Mouse (Mus musculus) kidney, adult 2 months (tissue): ENCODE measurements around the gene Hoxa7. TPM values are rescaled to one million over a fixed set of nuclear protein-coding genes. Genes with fewer than 3 reads are reported as not detected.

Source experiments
- DNase-seq: peaks from one replicate; pipeline ENCODE4 v3.0.0; 2021
- H3K27ac ChIP-seq: fragments of 200-500 bp; 2 replicates; pipeline ENCODE4 v1.5.1; 2012; ENCODE audit warnings: low read depth, low read length, control low read depth, inconsistent platforms; ENCODE audit not compliant: insufficient read depth
- H3K27me3 ChIP-seq: fragments of 200-500 bp; replicated peaks from 2 replicates; pipeline ENCODE4 v1.6.1; 2012; ENCODE audit warnings: mild to moderate bottlenecking, moderate library complexity, low read length, inconsistent platforms; ENCODE audit not compliant: control insufficient read depth, insufficient read depth
- H3K36me3 ChIP-seq: fragments of 200-500 bp; 2 replicates; pipeline ENCODE4 v1.6.1; 2012; ENCODE audit warnings: mild to moderate bottlenecking, moderate library complexity, low read length, inconsistent platforms; ENCODE audit not compliant: control insufficient read depth, insufficient read depth
- H3K4me1 ChIP-seq: fragments of 200-500 bp; 2 replicates; pipeline ENCODE4 v1.6.1; 2011; ENCODE audit warnings: low read length; ENCODE audit not compliant: control insufficient read depth, insufficient read depth
- H3K4me3 ChIP-seq: fragments of 200-500 bp; 2 replicates; pipeline ENCODE4 v1.5.1; 2011; ENCODE audit warnings: mild to moderate bottlenecking, low read depth, low read length, control low read depth; ENCODE audit not compliant: insufficient read depth
- CTCF ChIP-seq: fragments of 200-500 bp; conservative IDR thresholded peaks from 2 replicates; pipeline ENCODE4 v1.5.1; 2011; ENCODE audit warnings: low read depth, mild to moderate bottlenecking, control low read depth, low read length, moderate library complexity, mixed read lengths; ENCODE audit not compliant: insufficient read depth, insufficient read length
- POLR2A ChIP-seq: fragments of 200-500 bp; IDR thresholded peaks from one replicate; pipeline ENCODE4 v1.6.1; 2011; ENCODE audit warnings: low read depth, low read length, control low read depth
- WGBS: fragments of 180-500 bp; shearing (Covaris S2); methylation state at CpG from one replicate; pipeline ENCODE4 v1.1.7; 2018; 5-methylcytosine and 5-hydroxymethylcytosine counted together
- polyA plus RNA-seq: library from polyadenylated mRNA; depleted of rRNA; stranded (reverse); fragments of >200 nt; gene quantifications from 2 replicates; pipeline ENCODE4 v1.2.3, GENCODE M21; 2012

The Hoxa7 gene
- polyA plus RNA-seq, 1 experiment = 44.1 TPM

DNA sequence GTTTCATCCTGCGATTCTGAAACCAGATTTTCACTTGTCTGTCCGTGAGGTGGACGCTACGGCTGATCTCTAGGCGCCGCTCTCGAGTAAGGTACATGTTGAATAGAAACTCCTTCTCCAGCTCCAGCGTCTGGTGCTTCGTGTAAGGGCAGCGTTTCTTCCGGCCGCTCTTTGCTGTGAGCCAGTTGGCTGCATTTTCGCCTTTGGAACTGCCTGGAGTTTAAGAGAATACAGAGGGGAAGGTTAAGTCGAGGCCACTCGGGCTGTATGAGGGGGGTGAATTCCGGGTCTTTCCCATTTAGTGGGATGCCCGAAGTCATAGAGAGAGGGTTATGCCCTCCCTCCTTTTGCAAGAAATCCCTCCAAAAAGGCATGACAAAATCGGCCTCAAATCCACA is 10.9 kb upstream of the Hoxa7 start:
- WGBS = under 1% methylated on average over 18 of the region's 18 CpGs
- H3K27ac ChIP-seq = peak overlapping the region; percentile 90
- peak overlapping the region; percentile 71 for H3K4me3 ChIP-seq
- H3K4me1 ChIP-seq = peaks cover 20% of the 10 kb centered on the region
- no peak for TF ChIP-seq CTCF
- TF ChIP-seq POLR2A = no peak
- H3K36me3 ChIP-seq = no peaks in the 10 kb centered on the region
- peak; percentile 89 for DNase-seq
- no peaks in the 10 kb centered on the region for H3K27me3 ChIP-seq

DNA sequence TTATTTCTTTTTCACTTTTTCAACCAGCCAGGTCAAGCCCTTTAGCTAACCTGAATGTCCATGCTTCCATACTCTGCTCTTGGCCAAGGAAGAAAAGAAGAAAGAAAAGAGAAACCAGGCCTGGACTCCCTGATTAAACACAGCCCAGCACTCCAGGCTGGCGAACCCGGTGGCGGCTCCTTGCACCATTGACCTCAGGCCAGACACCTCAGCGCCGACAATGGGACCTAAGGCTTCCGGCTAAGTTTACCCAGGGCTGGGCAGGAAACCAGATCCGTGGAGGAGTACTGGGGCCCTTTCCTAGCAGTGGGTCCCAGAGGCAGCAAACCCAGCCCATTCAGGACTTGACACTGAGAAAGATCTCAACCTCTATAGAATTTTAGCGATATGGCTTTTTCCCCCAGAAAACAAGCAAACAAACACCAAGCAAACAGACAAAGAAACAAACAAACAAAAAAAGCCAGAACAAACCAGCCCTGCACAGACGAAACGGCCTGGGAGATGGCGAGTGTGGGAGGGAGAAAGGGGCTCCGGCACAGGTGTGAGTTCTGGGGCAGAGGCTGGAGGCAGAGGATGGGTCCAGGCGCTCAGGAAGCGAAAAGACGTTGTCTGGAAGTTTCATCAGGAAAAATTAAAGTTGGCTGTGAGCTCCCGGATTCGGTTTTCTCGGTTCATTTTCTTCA is 10.4 kb upstream of the Hoxa7 start:
- DNase-seq = peak; percentile 85
- Histone ChIP-seq H3K27ac (peak overlapping the region; percentile 90), H3K4me3 (peak overlapping the region; percentile 71), H3K36me3 (no peaks in the 10 kb centered on the region), H3K27me3 (no peaks in the 10 kb centered on the region), H3K4me1 (peaks cover 20% of the 10 kb centered on the region)
- TF ChIP-seq CTCF = no peak
- no peak for TF ChIP-seq POLR2A
- 2% methylated on average over 18 of the region's 18 CpGs for WGBS

DNA sequence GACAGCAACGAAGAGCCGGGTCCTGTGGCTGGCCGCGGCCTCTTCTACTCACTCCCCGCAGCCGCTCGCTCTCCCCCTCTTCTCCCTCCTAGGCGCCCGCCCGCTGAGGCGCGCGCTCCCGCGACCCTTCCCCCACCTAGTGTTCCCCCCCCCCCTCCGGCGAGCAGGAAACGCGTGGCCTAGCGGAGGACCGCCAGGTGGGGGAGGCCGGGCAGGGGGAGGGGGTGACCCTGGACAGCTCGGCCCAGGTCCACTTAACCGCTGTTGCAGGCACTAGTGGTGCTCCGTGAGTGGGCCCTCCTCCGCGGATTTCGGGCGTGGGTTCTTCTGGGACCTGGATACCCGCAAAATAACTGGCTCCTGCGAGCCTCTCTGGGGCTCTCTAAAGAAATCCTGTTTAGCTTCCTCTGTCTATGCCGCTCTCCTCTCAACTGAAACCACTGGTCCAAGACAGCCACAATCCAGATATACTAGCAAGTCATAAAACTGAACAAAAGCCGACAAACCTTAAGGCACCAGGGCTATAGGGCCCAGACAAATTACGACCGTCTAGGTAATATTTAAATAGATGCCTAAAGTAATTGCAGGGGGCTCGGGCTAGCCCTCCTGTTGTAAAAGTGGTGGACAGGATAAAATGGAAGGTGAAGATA is 9.0 kb upstream of the Hoxa7 start, which contains the start of gene Hoxa9:
Gene Hoxa9 (minus strand): TSS at position 574 of the 650 bp plus-strand sequence.
- H3K4me1 ChIP-seq = peaks cover 6% of the 10 kb centered on the region
- TF ChIP-seq POLR2A = no peak
- TF ChIP-seq CTCF = no peak
- WGBS = 8% methylated on average over 20 of the region's 36 CpGs
- H3K27ac ChIP-seq = peak within 1 kb of the TSS; percentile 98
- H3K36me3 ChIP-seq = no peaks in the 10 kb centered on the region
- H3K27me3 ChIP-seq = no peaks in the 10 kb centered on the region
- DNase-seq = peak; percentile 79
- H3K4me3 ChIP-seq = peak within 1 kb of the TSS; percentile 84

DNA sequence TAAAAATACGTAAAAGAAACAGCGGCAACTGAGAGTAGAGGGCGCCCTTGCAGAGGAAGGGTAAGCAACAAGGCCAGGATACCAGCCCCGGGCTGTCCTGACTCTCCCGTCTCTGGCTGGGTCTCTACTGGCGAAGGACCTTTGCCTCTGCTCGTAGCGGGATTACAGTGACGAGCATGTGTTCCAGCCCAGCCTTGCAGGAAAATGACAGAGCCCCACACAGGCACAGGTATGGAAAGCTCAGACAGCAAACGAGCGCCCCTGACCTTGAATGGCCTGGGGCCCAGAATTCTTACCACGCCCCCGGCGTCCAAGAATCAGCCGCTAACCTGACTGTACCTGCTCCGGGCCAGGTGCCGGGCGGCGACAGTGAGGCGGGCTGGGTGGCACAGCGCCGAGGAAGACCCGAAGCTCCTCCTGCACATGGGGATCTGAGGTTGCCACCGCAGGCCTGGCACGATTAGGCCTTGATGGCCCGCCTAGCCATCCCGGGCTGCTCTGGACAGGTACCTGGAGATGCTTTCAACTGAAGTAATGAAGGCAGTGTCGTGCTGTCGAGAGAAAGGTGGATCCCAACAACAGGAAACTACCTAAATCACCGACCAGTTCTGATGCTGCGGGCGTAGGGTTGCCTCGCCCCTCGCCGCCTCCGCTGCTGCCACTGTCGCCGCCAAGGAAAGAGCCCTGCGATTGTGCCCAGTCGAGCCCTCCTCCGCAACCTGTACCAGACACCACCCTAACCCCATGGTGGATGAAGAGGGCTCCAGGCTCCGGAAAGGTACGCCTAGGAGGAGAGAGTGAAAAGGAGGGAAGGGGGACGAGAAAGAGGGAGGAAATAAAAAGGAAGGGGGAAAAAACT is 8.1 kb upstream of the Hoxa7 start:
- H3K4me3 ChIP-seq = peak overlapping the region; percentile 84
- peak; percentile 93 for DNase-seq
- no peaks in the 10 kb centered on the region for H3K4me1 ChIP-seq
- TF ChIP-seq POLR2A (peak; percentile 49), CTCF (no peak)
- WGBS = 2% methylated on average over 43 of the region's 44 CpGs
- no peaks in the 10 kb centered on the region for H3K27me3 ChIP-seq
- H3K36me3 ChIP-seq = no peaks in the 10 kb centered on the region
- H3K27ac ChIP-seq = peak overlapping the region; percentile 98

DNA sequence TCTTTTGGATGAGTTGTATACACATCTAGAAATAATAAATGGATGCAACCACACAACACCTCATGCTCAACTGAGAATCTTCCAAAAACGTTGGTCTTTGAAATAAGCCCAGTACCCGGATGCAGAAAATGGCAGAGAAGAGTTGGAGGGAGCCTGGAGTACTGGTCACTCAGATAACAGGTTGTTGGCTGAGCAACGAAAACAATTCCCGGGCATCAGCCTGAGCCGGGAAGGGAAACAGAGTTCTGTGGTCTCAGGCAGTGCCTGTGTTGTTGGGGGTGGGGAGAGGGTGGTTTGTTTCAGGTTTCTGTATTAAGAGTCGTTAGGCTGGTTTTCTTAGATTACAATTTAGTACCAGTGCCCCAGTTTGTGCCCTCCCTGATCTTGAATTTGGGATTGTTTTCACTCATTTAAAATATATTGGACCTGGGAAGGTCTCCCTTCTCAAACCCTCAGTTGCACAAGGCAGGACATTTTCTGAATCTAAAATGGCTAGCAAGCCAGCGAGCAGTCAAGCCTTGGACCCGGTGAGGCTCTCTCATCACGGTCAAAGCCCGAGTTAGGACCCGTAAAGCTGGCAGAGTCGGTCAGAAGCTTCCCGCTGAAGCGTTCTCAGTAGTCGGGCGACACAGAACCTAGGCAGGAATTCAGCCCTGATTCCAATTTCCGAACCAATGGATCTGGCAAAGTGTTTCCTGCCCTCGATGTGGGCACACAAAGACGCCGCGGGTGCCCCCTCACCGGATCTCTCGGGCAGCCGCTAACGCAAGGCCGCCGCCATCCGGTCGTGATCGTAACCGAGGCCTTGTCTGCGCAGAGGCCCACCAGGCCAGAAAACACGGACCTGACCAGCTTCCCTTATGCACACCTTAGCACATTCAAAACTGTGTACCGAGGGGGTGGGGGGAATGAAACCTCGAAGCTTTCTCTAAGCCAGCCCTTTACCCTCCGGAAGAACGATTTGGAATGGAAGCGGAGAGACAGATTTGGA is 7.1 kb upstream of the Hoxa7 start:
- H3K27me3 ChIP-seq = no peaks in the 10 kb centered on the region
- peak; percentile 78 for DNase-seq
- TF ChIP-seq CTCF (no peak), POLR2A (no peak)
- no peaks in the 10 kb centered on the region; the same call in 1 of the 2 replicates for H3K36me3 ChIP-seq
- H3K27ac ChIP-seq = peak overlapping the region; percentile 98
- WGBS = 2% methylated on average over 38 of the region's 38 CpGs
- no peaks in the 10 kb centered on the region for H3K4me1 ChIP-seq
- peak overlapping the region; percentile 84 for H3K4me3 ChIP-seq
